Mouse (Mus musculus) bone marrow macrophage, adult 2 months (primary cell): ENCODE data around the gene Myo1b. TPM values are rescaled to one million over a fixed set of nuclear protein-coding genes. Genes with fewer than 3 reads are reported as not detected.

Source experiments
- H3K27ac ChIP-seq: 2 replicates; pipeline ENCODE4 v1.5.1; 2012; ENCODE audit warnings: low read depth, low read length; ENCODE audit not compliant: insufficient read depth
- H3K4me1 ChIP-seq: 2 replicates; pipeline ENCODE4 v1.6.1; 2012; ENCODE audit warnings: low read length; ENCODE audit not compliant: control insufficient read depth, insufficient read depth
- H3K4me3 ChIP-seq: 2 replicates; pipeline ENCODE4 v1.5.1; 2012; ENCODE audit warnings: mild to moderate bottlenecking, low read length, moderate library complexity; ENCODE audit not compliant: insufficient read depth
- CTCF ChIP-seq: IDR thresholded peaks from 2 replicates; pipeline ENCODE4 v1.5.1; 2012; ENCODE audit warnings: low read depth, mild to moderate bottlenecking, low read length, moderate library complexity
- POLR2A ChIP-seq: IDR thresholded peaks from 2 replicates; pipeline ENCODE4 v1.6.1; 2012; ENCODE audit warnings: mild to moderate bottlenecking, low read depth, low read length, borderline replicate concordance
- polyA plus RNA-seq: library from polyadenylated mRNA; stranded (reverse); fragments of >200 nt; gene quantifications from 2 replicates; pipeline ENCODE4 v1.2.4, GENCODE M21; 2012; ENCODE audit not compliant: missing spikeins, insufficient read depth, insufficient read length

Myo1b gene
- polyA plus RNA-seq, 1 experiment: 1.2 TPM

GRCm38 (mm10) chr1:51822531-51822930 lies 93.3 kb downstream of the Myo1b start:
- Histone ChIP-seq H3K4me1 (peaks cover 5% of the 10 kb centered on the region), H3K4me3 (no peak overlapping the region), H3K27ac (no peak overlapping the region)
- TF ChIP-seq POLR2A (no peak), CTCF (no peak)

- no peak for TF ChIP-seq CTCF
- TF ChIP-seq POLR2A: no peak
- no peak overlapping the region for H3K4me3 ChIP-seq
- peaks cover 5% of the 10 kb centered on the region for H3K4me1 ChIP-seq
- no peak overlapping the region for H3K27ac ChIP-seq
These were observed 94.0 kb downstream of the Myo1b start for GRCm38 (mm10) chr1:51821701-51822495.

DNA sequence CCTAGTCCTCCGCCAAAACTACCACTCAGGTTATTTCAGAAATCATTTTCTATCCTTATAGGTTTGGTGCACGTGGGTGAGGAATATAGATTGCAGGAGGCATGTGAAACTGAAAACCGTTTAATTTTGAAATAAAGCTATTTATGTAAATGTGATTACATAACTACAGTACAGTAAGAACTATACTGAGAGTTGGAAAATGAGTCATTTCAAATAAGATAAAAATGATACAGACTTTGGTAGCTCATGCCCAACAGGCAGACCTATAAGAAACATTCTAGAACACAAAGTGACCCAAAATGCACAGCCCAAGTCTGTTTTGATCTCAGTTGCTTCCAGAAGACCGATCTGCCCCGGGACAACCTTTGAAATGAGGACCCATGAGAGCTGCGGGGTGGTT lies 95.4 kb downstream of the Myo1b start:
- Histone ChIP-seq H3K4me3 (no peak overlapping the region), H3K4me1 (peaks cover 5% of the 10 kb centered on the region), H3K27ac (no peak overlapping the region)
- no peak for TF ChIP-seq POLR2A
- no peak for TF ChIP-seq CTCF

GRCm38 (mm10) chr1:51820013-51820441 lies 95.8 kb downstream of the Myo1b start:
- TF ChIP-seq CTCF: no peak
- TF ChIP-seq POLR2A: no peak
- Histone ChIP-seq H3K4me1 (peaks cover 5% of the 10 kb centered on the region), H3K27ac (no peak overlapping the region), H3K4me3 (no peak overlapping the region)

GRCm38 (mm10) chr1:51815636-51816035 lies 100.2 kb downstream of the Myo1b start:
- Histone ChIP-seq H3K4me3 (no peak overlapping the region), H3K27ac (no peak overlapping the region), H3K4me1 (peaks cover 6% of the 10 kb centered on the region)
- TF ChIP-seq POLR2A: no peak
- TF ChIP-seq CTCF: no peak

DNA sequence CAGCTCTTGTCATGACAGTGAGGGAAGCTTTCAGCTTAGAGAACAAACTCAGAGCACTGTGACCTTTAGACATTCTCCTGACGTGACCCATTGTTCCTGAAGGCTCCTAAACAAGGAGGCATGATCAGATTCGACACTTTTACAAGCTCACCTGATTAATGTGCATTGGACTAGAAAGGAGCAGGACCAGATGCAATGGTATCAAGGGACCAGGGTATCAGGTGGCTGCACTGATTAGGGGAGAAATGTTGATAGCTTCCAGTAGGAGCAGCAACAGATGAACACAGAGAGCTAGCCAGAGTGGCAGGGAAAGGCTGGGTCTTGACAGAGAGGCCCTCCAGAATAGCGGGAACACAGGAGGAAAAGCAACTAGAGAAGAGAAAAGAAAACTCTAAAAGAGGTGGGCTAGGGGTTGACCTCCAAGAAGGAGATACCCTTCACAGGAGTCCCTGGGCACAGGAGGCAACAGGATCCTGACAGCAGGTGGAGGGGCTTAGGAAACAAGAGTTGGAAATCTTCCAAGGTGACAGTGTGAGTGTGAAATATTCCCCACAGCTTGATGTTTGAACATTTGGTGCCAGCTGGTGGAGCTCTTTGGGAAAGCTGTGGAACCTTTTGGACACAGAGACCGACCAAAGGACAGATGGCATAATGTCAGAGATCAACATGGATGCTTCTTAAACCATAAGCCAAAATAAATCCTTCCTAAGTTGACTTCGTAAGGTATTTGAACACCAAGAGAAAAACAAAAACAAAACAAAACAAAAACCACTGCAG lies 100.8 kb downstream of the Myo1b start:
- no peak for TF ChIP-seq POLR2A
- no peak for TF ChIP-seq CTCF
- peaks cover 4% of the 10 kb centered on the region; the same call in 1 of the 2 replicates for H3K4me1 ChIP-seq
- no peak overlapping the region for H3K4me3 ChIP-seq
- H3K27ac ChIP-seq: no peak overlapping the region

DNA sequence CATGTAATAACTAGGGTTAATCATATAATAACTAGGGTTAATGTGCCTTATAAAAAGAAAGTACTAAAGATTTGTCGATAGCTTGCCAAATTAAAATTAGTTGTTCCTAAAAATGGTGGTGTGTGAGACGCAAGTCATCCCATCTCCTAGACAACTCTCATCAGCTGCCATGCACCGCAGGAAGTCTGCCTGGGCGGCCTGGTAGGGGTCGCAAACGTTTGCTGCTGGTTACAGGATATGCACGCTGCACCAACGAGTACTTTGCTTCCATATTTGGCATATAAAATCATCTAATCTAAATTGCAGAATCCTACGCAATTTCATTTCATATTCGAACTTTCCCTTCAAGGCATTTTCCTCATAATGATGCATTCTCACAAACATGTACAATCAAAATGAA lies 107.0 kb downstream of the Myo1b start:
- H3K27ac ChIP-seq: no peak overlapping the region
- no peak overlapping the region for H3K4me3 ChIP-seq
- TF ChIP-seq POLR2A (no peak), CTCF (no peak)
- H3K4me1 ChIP-seq: peaks cover 13% of the 10 kb centered on the region

- TF ChIP-seq POLR2A: no peak
- TF ChIP-seq CTCF: no peak
- Histone ChIP-seq H3K27ac (no peak overlapping the region), H3K4me1 (peaks cover 13% of the 10 kb centered on the region), H3K4me3 (no peak overlapping the region)
These were observed 107.6 kb downstream of the Myo1b start for GRCm38 (mm10) chr1:51808228-51808627.

DNA sequence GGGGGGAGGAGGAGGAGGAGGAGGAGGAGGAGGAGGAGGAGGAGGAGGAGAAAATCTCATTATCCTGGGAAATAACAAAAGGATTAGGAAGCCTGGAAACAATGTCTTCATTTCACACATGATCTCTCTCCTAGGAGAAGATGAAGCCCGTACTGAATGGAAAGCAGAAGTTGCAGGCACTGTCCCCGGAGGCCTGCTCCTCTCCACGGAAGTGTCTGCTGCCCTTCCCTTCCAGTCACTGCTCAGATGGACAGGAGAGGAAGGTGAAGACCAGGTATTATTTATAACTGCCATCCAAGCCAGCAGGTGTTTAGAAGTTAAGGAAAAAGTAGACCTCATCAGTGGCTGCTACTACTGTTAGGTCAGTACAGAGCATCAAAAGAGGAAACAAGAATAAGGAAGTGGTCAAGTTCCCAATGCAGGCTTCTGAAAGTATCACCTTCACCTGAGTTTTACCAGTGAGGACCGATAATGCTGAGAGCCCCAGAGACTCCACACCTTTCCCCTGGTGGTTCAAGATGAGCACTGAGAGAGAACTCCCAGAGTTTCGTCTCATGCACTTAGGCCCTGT lies 110.7 kb downstream of the Myo1b start:
- TF ChIP-seq CTCF: no peak
- no peak for TF ChIP-seq POLR2A
- H3K4me3 ChIP-seq: no peak overlapping the region
- H3K27ac ChIP-seq: no peak overlapping the region
- H3K4me1 ChIP-seq: peaks cover 13% of the 10 kb centered on the region

DNA sequence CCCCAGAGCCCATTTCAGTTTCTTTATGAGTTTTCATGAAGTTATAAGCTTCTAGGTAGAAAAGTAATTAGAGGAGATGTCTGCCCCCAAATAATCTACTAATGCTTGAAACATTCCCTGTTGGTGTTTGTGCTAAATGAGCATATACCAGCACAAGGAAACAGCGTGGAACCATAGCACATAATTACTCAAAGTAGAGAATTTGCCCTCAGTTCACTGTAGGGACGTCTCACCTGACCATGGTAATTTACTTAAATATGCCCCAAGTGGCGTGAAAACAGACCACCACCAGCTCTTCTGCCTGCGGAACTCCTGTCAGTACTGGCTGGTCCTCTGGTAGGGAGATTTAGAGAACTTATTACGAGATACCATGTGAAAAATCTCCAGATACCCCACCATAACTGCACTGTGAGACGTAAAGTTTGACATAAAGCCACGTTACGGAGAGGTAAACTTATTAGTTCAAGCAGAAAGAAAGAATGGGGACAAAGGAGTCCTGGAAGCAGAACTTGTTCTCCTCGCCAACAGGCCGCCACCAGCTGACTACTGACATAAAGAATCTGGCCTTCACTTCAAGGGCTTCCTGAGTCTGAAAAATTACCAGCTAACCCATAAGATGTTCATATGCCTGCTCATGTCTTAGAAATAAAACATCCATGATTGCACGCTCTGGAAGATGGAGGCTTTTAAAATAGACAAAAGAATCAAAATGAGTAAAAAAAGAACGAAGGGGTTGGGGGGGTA lies 111.4 kb downstream of the Myo1b start:
- Histone ChIP-seq H3K27ac (no peak overlapping the region), H3K4me1 (peaks cover 13% of the 10 kb centered on the region), H3K4me3 (no peak overlapping the region)
- TF ChIP-seq POLR2A (no peak), CTCF (no peak)
